Mouse (Mus musculus): ENCODE data around the gene Adamts7. TPM values are rescaled to one million over a fixed set of nuclear protein-coding genes. Genes with fewer than 3 reads are reported as not detected.

The Adamts7 gene
- total RNA-seq, 4 experiments from 2014 or later, result 0.29 to 0.56 (median 0.43) TPM

GRCm38 (mm10) chr9:90233906-90234419 lies 71.1 kb downstream of the Adamts7 start:
- no peak for DNase-seq (ENCODE audit: low spot score in 2 of 2)

- no peak for DNase-seq (ENCODE audit: low spot score in 2 of 2)
Measured at GRCm38 (mm10) chr9:90234786-90235185, 71.9 kb downstream of the Adamts7 start.

- DNase-seq (ENCODE audit: low spot score in 2 of 2), result no peak
Measured at GRCm38 (mm10) chr9:90235258-90235882, 72.5 kb downstream of the Adamts7 start.

- no peak for DNase-seq (ENCODE audit: low spot score in 2 of 2)
Measured at GRCm38 (mm10) chr9:90236817-90237216, 73.9 kb downstream of the Adamts7 start.

- DNase-seq (ENCODE audit: low spot score in 2 of 2), result no peak
Measured at GRCm38 (mm10) chr9:90237232-90238062, 74.6 kb downstream of the Adamts7 start.

- no peak for DNase-seq (ENCODE audit: low spot score in 2 of 2)
Measured at GRCm38 (mm10) chr9:90240560-90240959, 77.7 kb downstream of the Adamts7 start.

- no peak for DNase-seq (ENCODE audit: low spot score in 2 of 2)
Measured at GRCm38 (mm10) chr9:90241041-90241440, 78.2 kb downstream of the Adamts7 start.

- no peak for DNase-seq (ENCODE audit: low spot score in 2 of 2)
Measured at GRCm38 (mm10) chr9:90241618-90242017, 78.7 kb downstream of the Adamts7 start.

GRCm38 (mm10) chr9:90242291-90242690 lies 79.4 kb downstream of the Adamts7 start:
- DNase-seq (ENCODE audit: low spot score in 2 of 2), result no peak

GRCm38 (mm10) chr9:90242855-90243254 lies 80.0 kb downstream of the Adamts7 start:
- no peak for DNase-seq (ENCODE audit: low spot score in 2 of 2)

GRCm38 (mm10) chr9:90244301-90245151 lies 81.7 kb downstream of the Adamts7 start:
- DNase-seq (ENCODE audit: low spot score in 2 of 2), result no peak

GRCm38 (mm10) chr9:90245206-90245605 lies 82.3 kb downstream of the Adamts7 start:
- no peak for DNase-seq (ENCODE audit: low spot score in 2 of 2)

GRCm38 (mm10) chr9:90245781-90246180 lies 82.9 kb downstream of the Adamts7 start:
- no peak for DNase-seq (ENCODE audit: low spot score in 2 of 2)

GRCm38 (mm10) chr9:90247316-90247715 lies 84.4 kb downstream of the Adamts7 start:
- no peak for DNase-seq (ENCODE audit: low spot score in 2 of 2)

- no peak for DNase-seq (ENCODE audit: low spot score in 2 of 2)
Measured at GRCm38 (mm10) chr9:90248326-90248725, 85.5 kb downstream of the Adamts7 start.

- no peak for DNase-seq (ENCODE audit: low spot score in 2 of 2)
Measured at GRCm38 (mm10) chr9:90249036-90249435, 86.2 kb downstream of the Adamts7 start.

- DNase-seq (ENCODE audit: low spot score in 2 of 2), result no peak
Measured at GRCm38 (mm10) chr9:90250141-90250775, 87.4 kb downstream of the Adamts7 start.

- DNase-seq (ENCODE audit: low spot score in 2 of 2), result no peak
Measured at GRCm38 (mm10) chr9:90250964-90251750, 88.3 kb downstream of the Adamts7 start.

- no peak for DNase-seq (ENCODE audit: low spot score in 2 of 2)
Measured at GRCm38 (mm10) chr9:90253181-90253580, 90.3 kb downstream of the Adamts7 start.

GRCm38 (mm10) chr9:90255844-90256405 lies 93.1 kb downstream of the Adamts7 start:
- no peak for DNase-seq (ENCODE audit: low spot score in 2 of 2)

Data from gastrocnemius, adult 8-10 months (tissue).